Mouse (Mus musculus) A20 (cell line): ENCODE measurements around the gene Dock8.

Experiments
- DNase-seq: peaks from one replicate; pipeline ENCODE4 v3.0.0-alpha.2; 2011; ENCODE audit warnings: low read depth, low spot score

Gene Dock8

DNA sequence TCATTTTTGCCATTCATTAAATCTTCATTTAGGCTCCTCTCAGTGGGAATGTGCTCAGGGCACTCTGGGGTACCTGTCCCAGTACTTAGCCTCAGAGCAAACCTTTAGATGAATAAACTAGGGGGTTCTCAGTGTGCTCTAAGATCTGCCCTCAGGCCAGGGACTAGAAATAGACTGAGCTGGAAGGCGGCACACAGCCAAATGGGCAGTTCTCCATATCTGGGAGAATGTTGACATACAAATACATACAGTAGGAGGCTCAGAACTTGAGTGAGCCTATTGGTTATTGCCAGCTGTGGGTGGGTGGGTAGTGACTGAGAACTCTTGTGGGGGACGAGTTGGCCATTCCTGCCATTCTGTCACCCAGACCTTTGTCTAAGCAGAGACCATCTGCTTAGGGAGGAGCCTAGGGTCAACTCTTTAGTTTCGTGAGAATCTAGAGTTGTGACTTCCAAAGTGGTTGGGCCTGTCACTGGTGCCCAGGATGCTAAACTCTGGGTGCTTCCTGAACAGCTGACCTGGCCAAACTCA is 252.3 kb downstream of the Dock8 start:
- no peak for DNase-seq
